Mouse (Mus musculus): Measurements from ENCODE around the gene Ifi27.
"Not testable (repeated sequence)": the region's sequence is repeated elsewhere in the genome, so short reads cannot be mapped to it uniquely, and the experiment has no call there.

Gene Ifi27

GRCm38 (mm10) chr12:103453361-103453760 lies 19.4 kb downstream of the Ifi27 start:
- no peak for DNase-seq (ENCODE audit: low read depth, low spot score)

- DNase-seq (ENCODE audit: low read depth, low spot score), result not testable (repeated sequence)
These were observed 22.7 kb downstream of the Ifi27 start for GRCm38 (mm10) chr12:103456727-103457126.

GRCm38 (mm10) chr12:103457140-103457539 lies 23.1 kb downstream of the Ifi27 start, which contains the start of gene Ifi27l2b:
Gene Ifi27l2b, minus strand, starts transcription at chr12:103457223.
- no peak for DNase-seq (ENCODE audit: low read depth, low spot score)

GRCm38 (mm10) chr12:103474481-103474880 lies 40.5 kb downstream of the Ifi27 start:
- DNase-seq (ENCODE audit: low read depth, low spot score), result no peak

GRCm38 (mm10) chr12:103476779-103477389 lies 42.9 kb downstream of the Ifi27 start:
- no peak for DNase-seq (ENCODE audit: low read depth, low spot score)

GRCm38 (mm10) chr12:103477461-103478015 lies 43.5 kb downstream of the Ifi27 start:
- DNase-seq (ENCODE audit: low read depth, low spot score), result no peak

- no peak for DNase-seq (ENCODE audit: low read depth, low spot score)
These were observed 47.7 kb downstream of the Ifi27 start for GRCm38 (mm10) chr12:103481671-103482070.

- DNase-seq (ENCODE audit: low read depth, low spot score), result no peak
These were observed 48.8 kb downstream of the Ifi27 start for GRCm38 (mm10) chr12:103482781-103483180.

- not testable (repeated sequence) for DNase-seq (ENCODE audit: low read depth, low spot score)
These were observed 50.4 kb downstream of the Ifi27 start for GRCm38 (mm10) chr12:103484200-103484972.

- no peak for DNase-seq (ENCODE audit: low read depth, low spot score)
These were observed 52.7 kb downstream of the Ifi27 start for GRCm38 (mm10) chr12:103486726-103487125.

GRCm38 (mm10) chr12:103487276-103487675 lies 53.3 kb downstream of the Ifi27 start:
- DNase-seq (ENCODE audit: low read depth, low spot score), result no peak

- DNase-seq (ENCODE audit: low read depth, low spot score), result no peak
These were observed 53.7 kb downstream of the Ifi27 start for GRCm38 (mm10) chr12:103487750-103488149.
